In the genomic region with DNA sequence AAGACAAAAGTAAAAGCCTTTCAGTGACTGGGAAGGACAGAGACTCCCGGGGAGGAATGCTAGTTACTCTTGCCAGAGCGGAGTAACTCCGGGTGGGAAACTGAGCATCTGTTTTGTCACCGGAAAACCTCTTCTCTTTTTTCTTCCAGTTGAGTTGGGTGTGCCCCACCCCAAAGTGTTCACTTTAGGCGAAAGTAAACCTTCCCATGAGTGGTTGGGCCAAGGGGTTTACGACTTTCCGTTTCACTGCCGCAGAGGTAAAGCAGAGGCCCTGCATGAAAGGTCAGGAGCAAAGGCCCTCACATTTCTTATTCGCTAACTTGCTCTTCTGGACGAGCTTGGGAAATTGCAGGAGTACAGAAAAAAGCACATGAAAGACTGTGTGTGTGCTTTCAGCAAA, we compare ENCODE assay signal across 8 mouse cellular contexts.
DNase-seq lines count a peak whose midpoint lies in the region; ATAC-seq lines count a peak whose summit lies in the region.

No protein-coding gene starts in this region.

- WGBS in heart, embryonic 12.5 days: 22% methylated on average over 10 of the region's 10 CpGs
- WGBS in limb, embryonic 10.5 days: 21% methylated on average over 10 of the region's 10 CpGs
- 14% methylated on average over 10 of the region's 10 CpGs for WGBS in midbrain, embryonic 12.5 days

- no peaks in the 10 kb centered on the region for H3K36me3 ChIP-seq in heart, embryonic 12.5 days
- no peaks in the 10 kb centered on the region for H3K36me3 ChIP-seq in limb, embryonic 10.5 days
- H3K36me3 ChIP-seq in midbrain, embryonic 12.5 days: no peaks in the 10 kb centered on the region

- H3K4me2 ChIP-seq in heart, embryonic 12.5 days: peak overlapping the region; percentile 73
- H3K4me2 ChIP-seq in midbrain, embryonic 12.5 days (replicated peaks): peak overlapping the region; percentile 57

- peak; percentile 49 for DNase-seq in CD4-positive helper T cell, adult 2 months (ENCODE audit: low read depth, low spot score)
- peak; percentile 18 for DNase-seq in NIH3T3 (ENCODE audit: low read depth)
- peak; percentile 31 for DNase-seq in limb, embryonic 10.5 days (ENCODE audit: low spot score)
- DNase-seq in right cerebral cortex, postnatal 25 days: no peak
- DNase-seq in left cerebral cortex, postnatal 36 days (ENCODE audit: low spot score in 2 of 2): no peak
- DNase-seq in cerebellum, adult 9-11 months: no peak

- H3K9me3 ChIP-seq in heart, embryonic 12.5 days (replicated peaks): no peaks in the 10 kb centered on the region
- H3K9me3 ChIP-seq in limb, embryonic 10.5 days (replicated peaks): no peaks in the 10 kb centered on the region
- no peaks in the 10 kb centered on the region for H3K9me3 ChIP-seq in midbrain, embryonic 12.5 days

- peaks cover 5% of the 10 kb centered on the region; the same call in 1 of the 2 replicates for H3K4me1 ChIP-seq in heart, embryonic 12.5 days (replicated peaks)
- H3K4me1 ChIP-seq in limb, embryonic 10.5 days: peaks cover 9% of the 10 kb centered on the region; the same call in 1 of the 2 replicates
- H3K4me1 ChIP-seq in midbrain, embryonic 12.5 days: peaks cover 4% of the 10 kb centered on the region; the same call in 1 of the 2 replicates

- ATAC-seq in heart, embryonic 12.5 days (ENCODE audit: insufficient number of reproducible peaks, low FRiP score): no peak
- no peak for ATAC-seq in midbrain, embryonic 12.5 days (ENCODE audit: low FRiP score, low read depth)

- intact Hi-C loops in left cerebral cortex, postnatal 36 days (cut with DNase I): loop anchor here (5.0 kb wide), 1 partner anchor 84 kb away; no protein-coding TSS in a partner anchor

- peak overlapping the region; percentile 43; the same call in 1 of the 2 replicates for H3K27ac ChIP-seq in heart, embryonic 12.5 days (ENCODE audit: poor library complexity, severe bottlenecking)
- peak overlapping the region; percentile 78; the same call in 1 of the 2 replicates for H3K27ac ChIP-seq in limb, embryonic 10.5 days
- peak overlapping the region; percentile 90 for H3K27ac ChIP-seq in midbrain, embryonic 12.5 days (replicated peaks)

- peak overlapping the region; percentile 63 for H3K4me3 ChIP-seq in heart, embryonic 12.5 days
- H3K4me3 ChIP-seq in limb, embryonic 10.5 days: peak overlapping the region; percentile 57
- H3K4me3 ChIP-seq in midbrain, embryonic 12.5 days: peak overlapping the region; percentile 59

- H3K27me3 ChIP-seq in heart, embryonic 12.5 days (replicated peaks): peaks cover 5% of the 10 kb centered on the region; the same call in 1 of the 2 replicates
- peaks cover 84% of the 10 kb centered on the region for H3K27me3 ChIP-seq in limb, embryonic 10.5 days (ENCODE audit: low read depth, poor library complexity, severe bottlenecking)
- peaks cover under 1% of the 10 kb centered on the region; the same call in 1 of the 2 replicates for H3K27me3 ChIP-seq in midbrain, embryonic 12.5 days

- peak overlapping the region; percentile 55 for H3K9ac ChIP-seq in heart, embryonic 12.5 days
- H3K9ac ChIP-seq in midbrain, embryonic 12.5 days (replicated peaks): peak overlapping the region; percentile 67

Comparison
In these comparisons a context has a peak if more than half of its experiments do, and no peak if none do; other contexts are left out.
1. DNase-seq: peak in CD4-positive helper T cell, adult 2 months (single experiment), NIH3T3 (single experiment) and limb, embryonic 10.5 days (single experiment); none in right cerebral cortex, postnatal 25 days (single experiment), left cerebral cortex, postnatal 36 days (0 of 2) and cerebellum, adult 9-11 months (single experiment).
2. Peak in every context shown above with its lines, with median percentiles within 50 percentile points of each other: H3K27ac ChIP-seq and H3K4me3 ChIP-seq.